Mouse (Mus musculus): ENCODE data around the gene Phf14. TPM values are rescaled to one million over a fixed set of nuclear protein-coding genes. Genes with fewer than 3 reads are reported as not detected.

The Phf14 gene
- polyA plus RNA-seq, 1 experiment from 2014 or later: 55.6 TPM

GRCm38 (mm10) chr6:12077338-12077737, 169.7 kb downstream of the Phf14 start:
- Histone ChIP-seq H3K4me1 (peaks cover 13% of the 10 kb centered on the region; the same call in 1 of the 2 replicates), H3K9me3 (no peaks in the 10 kb centered on the region), H3K27me3 (no peaks in the 10 kb centered on the region), H3K36me3 (peaks cover 4% of the 10 kb centered on the region; the same call in 1 of the 2 replicates), H3K9ac (no peak overlapping the region), H3K4me3 (no peak overlapping the region), H3K27ac (0 out of 2 replicates have a peak overlapping the region, but pooled peaks have one; percentile 33), H3K4me2 (no peak overlapping the region)
- peak; percentile 62; the same call in 1 of the 2 replicates for ATAC-seq (ENCODE audit: borderline replicate concordance, extremely low read depth, low FRiP score, low TSS enrichment)
- 45% methylated on average over 7 of the region's 7 CpGs for WGBS

GRCm38 (mm10) chr6:12077880-12078618, 170.4 kb downstream of the Phf14 start:
- 65% methylated on average over 8 of the region's 8 CpGs for WGBS
- H3K9ac ChIP-seq: no peak overlapping the region
- H3K9me3 ChIP-seq: no peaks in the 10 kb centered on the region

GRCm38 (mm10) chr6:12079260-12079659, 171.7 kb downstream of the Phf14 start:
- Histone ChIP-seq H3K27me3 (no peaks in the 10 kb centered on the region), H3K4me2 (no peak overlapping the region), H3K27ac (no peak overlapping the region; the same call in 1 of the 2 replicates), H3K9ac (no peak overlapping the region), H3K9me3 (no peaks in the 10 kb centered on the region), H3K4me1 (peaks cover 24% of the 10 kb centered on the region; the same call in 1 of the 2 replicates), H3K36me3 (no peaks in the 10 kb centered on the region), H3K4me3 (no peak overlapping the region)
- ATAC-seq (ENCODE audit: borderline replicate concordance, extremely low read depth, low FRiP score, low TSS enrichment): no peak
- 79% methylated on average over 4 of the region's 4 CpGs for WGBS

More at GRCm38 (mm10) chr6:12077880-12078618, 170.4 kb downstream of the Phf14 start:
- H3K36me3 ChIP-seq: peaks cover 2% of the 10 kb centered on the region; the same call in 1 of the 2 replicates
- H3K4me1 ChIP-seq: peaks cover 13% of the 10 kb centered on the region; the same call in 1 of the 2 replicates
- ATAC-seq (ENCODE audit: borderline replicate concordance, extremely low read depth, low FRiP score, low TSS enrichment): no peak
- H3K4me3 ChIP-seq: no peak overlapping the region
- no peaks in the 10 kb centered on the region for H3K27me3 ChIP-seq
- no peak overlapping the region for H3K4me2 ChIP-seq
- H3K27ac ChIP-seq: peak overlapping the region; percentile 50; the same call in 1 of the 2 replicates

- no peaks in the 10 kb centered on the region for H3K9me3 ChIP-seq
- no peak overlapping the region for H3K27ac ChIP-seq
- H3K4me1 ChIP-seq: peaks cover 24% of the 10 kb centered on the region; the same call in 1 of the 2 replicates
- no peaks in the 10 kb centered on the region for H3K27me3 ChIP-seq
- WGBS: 66% methylated on average over 5 of the region's 5 CpGs
- no peaks in the 10 kb centered on the region for H3K36me3 ChIP-seq
- ATAC-seq (ENCODE audit: borderline replicate concordance, extremely low read depth, low FRiP score, low TSS enrichment): no peak
- H3K4me3 ChIP-seq: no peak overlapping the region
- H3K9ac ChIP-seq: no peak overlapping the region
- no peak overlapping the region for H3K4me2 ChIP-seq
Measured at GRCm38 (mm10) chr6:12080423-12080822, 172.8 kb downstream of the Phf14 start.

- H3K4me1 ChIP-seq: peaks cover 21% of the 10 kb centered on the region; the same call in 1 of the 2 replicates
- no peak for ATAC-seq (ENCODE audit: borderline replicate concordance, extremely low read depth, low FRiP score, low TSS enrichment)
- no peaks in the 10 kb centered on the region for H3K9me3 ChIP-seq
- peak overlapping the region; percentile 70 for H3K27ac ChIP-seq
- no peak overlapping the region for H3K4me3 ChIP-seq
- no peak overlapping the region for H3K9ac ChIP-seq
- 71% methylated on average over 2 of the region's 2 CpGs for WGBS
- H3K36me3 ChIP-seq: no peaks in the 10 kb centered on the region
- no peaks in the 10 kb centered on the region for H3K27me3 ChIP-seq
- H3K4me2 ChIP-seq: no peak overlapping the region
Measured at GRCm38 (mm10) chr6:12081722-12082121, 174.1 kb downstream of the Phf14 start.

DNA sequence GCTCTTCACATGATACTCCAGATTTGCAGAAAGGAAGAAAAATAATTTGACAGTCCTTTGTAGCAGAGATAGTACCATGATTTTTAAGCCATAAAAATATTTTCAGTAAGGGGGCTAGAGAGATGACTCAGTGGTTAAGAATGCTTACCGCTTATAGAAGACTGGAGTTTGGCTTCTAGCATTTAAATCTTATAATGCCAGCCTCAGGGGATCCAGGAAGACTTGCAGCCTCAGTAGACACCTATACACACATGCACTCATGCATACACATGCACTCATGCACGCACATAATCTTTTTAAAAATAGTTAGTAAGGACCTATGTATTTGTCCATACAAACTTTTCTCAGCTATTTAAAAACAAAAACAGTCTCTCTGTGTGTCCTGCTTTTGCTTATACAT, 174.5 kb downstream of the Phf14 start:
- Histone ChIP-seq H3K9ac (no peak overlapping the region), H3K36me3 (no peaks in the 10 kb centered on the region), H3K4me3 (no peak overlapping the region), H3K4me1 (peaks cover 21% of the 10 kb centered on the region; the same call in 1 of the 2 replicates), H3K4me2 (no peak overlapping the region), H3K9me3 (no peaks in the 10 kb centered on the region), H3K27me3 (no peaks in the 10 kb centered on the region), H3K27ac (peak overlapping the region; percentile 70)
- ATAC-seq (ENCODE audit: borderline replicate concordance, extremely low read depth, low FRiP score, low TSS enrichment): no peak; the same call in 1 of the 2 replicates
- WGBS: 59% methylated on average over 2 of the region's 2 CpGs

- ATAC-seq (ENCODE audit: borderline replicate concordance, extremely low read depth, low FRiP score, low TSS enrichment): peak; percentile 86
- WGBS: 42% methylated on average over 6 of the region's 6 CpGs
Measured at GRCm38 (mm10) chr6:12082531-12083216, 175.1 kb downstream of the Phf14 start.

GRCm38 (mm10) chr6:12084721-12085120, 177.1 kb downstream of the Phf14 start:
- 75% methylated on average over 5 of the region's 5 CpGs for WGBS

More at GRCm38 (mm10) chr6:12082531-12083216, 175.1 kb downstream of the Phf14 start:
- peaks cover 18% of the 10 kb centered on the region; the same call in 1 of the 2 replicates for H3K4me1 ChIP-seq
- H3K9ac ChIP-seq: no peak overlapping the region
- no peaks in the 10 kb centered on the region for H3K36me3 ChIP-seq
- H3K9me3 ChIP-seq: no peaks in the 10 kb centered on the region
- peak overlapping the region; percentile 70 for H3K27ac ChIP-seq
- no peaks in the 10 kb centered on the region for H3K27me3 ChIP-seq
- H3K4me3 ChIP-seq: no peak overlapping the region
- H3K4me2 ChIP-seq: no peak overlapping the region

DNA sequence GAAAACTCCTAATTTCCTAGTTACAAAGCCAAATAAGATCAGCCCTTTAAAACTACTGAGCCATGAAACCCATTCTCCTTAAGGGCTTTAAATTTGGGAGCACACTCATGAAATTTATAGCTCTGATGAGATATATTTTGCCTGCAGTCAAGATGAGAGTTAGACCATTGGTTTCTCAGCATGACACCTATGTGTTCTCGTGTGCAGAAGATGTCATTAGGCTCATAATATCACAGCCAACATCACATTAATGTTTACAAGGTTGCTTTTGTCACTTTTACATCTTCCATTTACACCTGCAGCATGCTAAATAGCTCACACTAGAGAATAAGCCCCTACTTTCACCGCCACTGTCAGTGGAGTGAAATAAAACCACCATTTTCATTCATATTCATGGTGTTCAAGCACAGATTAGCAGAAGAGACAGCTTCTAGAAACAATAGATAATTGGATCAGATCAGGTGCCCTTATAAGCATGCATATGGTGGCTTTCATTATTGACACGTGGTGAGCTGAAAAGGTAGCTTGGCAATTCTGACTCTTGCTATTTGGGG, 181.9 kb downstream of the Phf14 start:
- no peaks in the 10 kb centered on the region for H3K36me3 ChIP-seq
- 77% methylated on average over 3 of the region's 3 CpGs for WGBS
- no peak overlapping the region for H3K4me3 ChIP-seq
- ATAC-seq (ENCODE audit: borderline replicate concordance, extremely low read depth, low FRiP score, low TSS enrichment): no peak
- no peaks in the 10 kb centered on the region for H3K27me3 ChIP-seq
- H3K9ac ChIP-seq: no peak overlapping the region
- no peaks in the 10 kb centered on the region for H3K9me3 ChIP-seq
- no peak overlapping the region for H3K4me2 ChIP-seq
- no peaks in the 10 kb centered on the region for H3K4me1 ChIP-seq
- no peak overlapping the region for H3K27ac ChIP-seq

More at GRCm38 (mm10) chr6:12084721-12085120, 177.1 kb downstream of the Phf14 start:
- no peaks in the 10 kb centered on the region for H3K36me3 ChIP-seq
- H3K4me2 ChIP-seq: no peak overlapping the region
- H3K4me1 ChIP-seq: peaks cover 18% of the 10 kb centered on the region; the same call in 1 of the 2 replicates
- no peak overlapping the region for H3K27ac ChIP-seq
- no peak overlapping the region for H3K9ac ChIP-seq
- ATAC-seq (ENCODE audit: borderline replicate concordance, extremely low read depth, low FRiP score, low TSS enrichment): no peak
- no peaks in the 10 kb centered on the region for H3K27me3 ChIP-seq
- no peak overlapping the region for H3K4me3 ChIP-seq
- no peaks in the 10 kb centered on the region for H3K9me3 ChIP-seq

DNA sequence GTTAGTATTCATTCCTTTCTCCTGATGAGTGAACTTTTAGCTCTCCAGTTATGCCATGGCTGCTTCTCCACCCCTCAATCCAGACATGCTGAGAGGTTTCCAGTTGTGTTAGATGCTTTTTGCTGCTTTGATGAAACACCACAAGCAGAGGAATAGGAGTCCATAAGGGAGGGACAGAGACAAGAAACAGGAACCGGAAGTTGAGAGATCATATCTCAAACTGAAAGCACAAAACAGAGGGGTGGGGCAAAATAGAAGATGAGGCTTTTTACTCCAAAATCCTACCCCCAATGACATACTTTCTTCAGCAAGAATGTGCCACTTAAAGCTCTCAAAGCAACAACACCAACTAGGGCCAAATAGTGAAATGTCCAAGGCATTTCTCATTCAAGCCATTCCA, 188.1 kb downstream of the Phf14 start:
- H3K27ac ChIP-seq: no peak overlapping the region
- no peaks in the 10 kb centered on the region for H3K9me3 ChIP-seq
- H3K27me3 ChIP-seq: no peaks in the 10 kb centered on the region
- no peak for ATAC-seq (ENCODE audit: borderline replicate concordance, extremely low read depth, low FRiP score, low TSS enrichment)
- H3K4me3 ChIP-seq: no peak overlapping the region
- no peaks in the 10 kb centered on the region for H3K36me3 ChIP-seq
- H3K4me2 ChIP-seq: no peak overlapping the region
- H3K9ac ChIP-seq: no peak overlapping the region
- WGBS: 75% methylated on average over 1 of the region's 1 CpGs
- no peaks in the 10 kb centered on the region for H3K4me1 ChIP-seq

- H3K4me3 ChIP-seq: no peak overlapping the region
- WGBS: 56% methylated on average over 4 of the region's 4 CpGs
Measured at GRCm38 (mm10) chr6:12097125-12097524, 189.5 kb downstream of the Phf14 start.

More at GRCm38 (mm10) chr6:12097125-12097524, 189.5 kb downstream of the Phf14 start:
- H3K4me1 ChIP-seq: no peaks in the 10 kb centered on the region
- no peaks in the 10 kb centered on the region for H3K36me3 ChIP-seq
- no peaks in the 10 kb centered on the region for H3K27me3 ChIP-seq
- ATAC-seq (ENCODE audit: borderline replicate concordance, extremely low read depth, low FRiP score, low TSS enrichment): no peak
- H3K9me3 ChIP-seq: no peaks in the 10 kb centered on the region
- no peak overlapping the region for H3K4me2 ChIP-seq
- no peak overlapping the region for H3K9ac ChIP-seq
- no peak overlapping the region for H3K27ac ChIP-seq
